Mouse (Mus musculus) cerebellum, adult (tissue): ENCODE data around the gene Pex3.

ENCODE experiments used
- ATAC-seq: cut with Nextera tagmentation; 2 replicates; pipeline ENCODE4 v1.9.2; 2017; ENCODE audit warnings: mild to moderate bottlenecking, moderate library complexity, mixed read lengths; ENCODE audit not compliant: insufficient number of reproducible peaks, low FRiP score, low TSS enrichment

Pex3 gene

DNA sequence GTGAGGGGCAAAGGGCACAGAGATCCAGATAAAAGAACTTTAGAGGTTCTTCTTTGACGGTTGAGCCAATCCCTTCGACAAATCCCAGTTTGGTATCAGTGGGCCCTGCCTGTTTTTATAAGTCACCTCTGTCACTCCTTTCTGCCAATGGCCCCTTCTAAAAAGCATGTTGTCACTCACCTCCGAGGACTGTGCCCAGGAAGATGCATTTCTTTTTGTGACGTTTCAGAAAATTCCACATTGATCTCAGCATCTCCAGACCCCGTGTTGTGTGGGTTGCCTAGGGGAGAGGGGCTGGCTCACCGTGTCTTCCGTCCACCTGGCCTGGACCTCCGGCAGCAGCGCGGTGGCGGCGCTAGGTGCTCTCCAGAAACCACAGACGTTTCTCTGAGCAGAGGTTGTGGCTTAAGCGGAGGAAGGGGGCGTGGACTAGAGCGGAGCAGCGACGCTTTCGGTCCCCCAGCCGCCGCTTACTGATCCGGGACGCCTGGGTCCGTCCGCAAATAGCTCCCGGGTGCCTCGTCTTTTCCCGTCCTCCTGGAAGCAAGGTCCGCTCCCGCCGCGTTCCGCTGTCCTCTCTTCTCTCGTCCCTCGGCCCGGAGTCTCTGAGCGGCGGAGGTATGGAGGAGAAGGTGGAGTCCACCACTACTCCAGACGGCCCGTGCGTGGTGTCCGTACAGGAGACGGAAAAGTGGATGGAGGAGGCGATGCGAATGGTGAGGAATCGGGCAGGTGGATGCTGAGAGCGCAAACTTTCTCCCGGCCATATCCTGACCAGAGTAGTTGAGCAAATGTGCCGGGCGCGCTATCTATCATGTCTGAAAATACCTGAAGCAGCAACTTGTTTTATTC, at the start of gene Pex3, which contains the start of gene Adat2:
Gene Pex3, minus strand, starts transcription at position 497 of the 852 bp plus-strand sequence.
Gene Adat2, plus strand, starts transcription at position 249 of the 852 bp plus-strand sequence.
- peak; percentile 96 for ATAC-seq

DNA sequence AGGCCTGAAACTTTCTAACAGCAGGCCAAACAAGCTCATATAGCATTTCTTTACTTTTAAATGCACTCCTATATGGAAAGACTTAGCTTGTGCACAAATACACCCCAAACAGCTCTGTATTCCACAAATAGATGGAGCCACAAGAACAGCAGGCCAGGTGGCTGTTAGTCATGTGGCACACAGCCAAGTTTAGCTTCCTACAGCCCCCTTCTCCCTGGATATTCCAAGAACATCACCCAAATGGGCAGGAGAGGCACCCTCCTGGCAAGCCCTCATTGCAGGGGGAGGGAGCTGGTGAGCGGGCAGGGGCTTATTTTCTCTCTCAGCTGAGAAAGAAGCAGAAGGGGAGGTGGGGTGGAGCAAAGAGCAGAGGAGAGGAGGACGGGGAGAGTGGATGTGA, 48.0 kb upstream of the Pex3 start:
- no peak for ATAC-seq

DNA sequence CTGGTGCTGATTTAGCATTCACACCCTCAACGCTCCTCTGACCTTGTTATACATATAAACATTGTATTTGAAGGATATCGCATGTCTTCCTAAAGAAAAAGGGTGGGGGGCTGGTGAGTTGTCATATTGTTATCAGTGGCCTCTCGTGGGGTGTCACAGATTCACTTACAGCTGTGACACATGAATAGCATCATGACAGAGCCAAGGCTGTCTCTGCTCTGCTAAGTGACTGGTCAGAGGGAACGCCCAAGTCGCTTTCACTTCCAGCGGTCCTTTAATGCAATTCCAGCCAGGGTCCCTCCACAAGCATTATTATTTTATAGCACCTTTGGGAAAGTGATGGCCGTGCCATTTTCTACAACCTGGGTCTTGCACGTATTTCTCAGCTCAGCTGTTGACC, 44.5 kb upstream of the Pex3 start:
- no peak for ATAC-seq

DNA sequence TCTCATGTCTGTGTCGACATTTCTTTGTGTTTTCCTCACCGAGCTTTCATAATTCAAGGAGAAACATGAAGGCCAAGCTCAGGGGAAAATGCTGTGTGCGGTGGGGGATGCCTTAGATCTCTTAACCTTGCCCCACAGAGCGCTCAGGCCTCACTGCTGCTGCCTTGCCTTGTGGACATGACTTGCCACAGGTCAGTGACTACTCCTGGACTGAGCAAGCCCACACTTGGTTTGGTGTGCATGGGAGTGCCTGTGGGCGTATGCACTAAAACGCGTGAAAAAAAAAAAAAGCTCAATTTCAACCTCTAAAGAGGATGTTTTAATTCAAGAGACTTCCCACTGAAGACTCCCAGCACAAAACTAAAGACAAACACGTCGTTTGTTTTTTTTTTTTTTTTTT, 43.9 kb upstream of the Pex3 start:
- no peak for ATAC-seq

DNA sequence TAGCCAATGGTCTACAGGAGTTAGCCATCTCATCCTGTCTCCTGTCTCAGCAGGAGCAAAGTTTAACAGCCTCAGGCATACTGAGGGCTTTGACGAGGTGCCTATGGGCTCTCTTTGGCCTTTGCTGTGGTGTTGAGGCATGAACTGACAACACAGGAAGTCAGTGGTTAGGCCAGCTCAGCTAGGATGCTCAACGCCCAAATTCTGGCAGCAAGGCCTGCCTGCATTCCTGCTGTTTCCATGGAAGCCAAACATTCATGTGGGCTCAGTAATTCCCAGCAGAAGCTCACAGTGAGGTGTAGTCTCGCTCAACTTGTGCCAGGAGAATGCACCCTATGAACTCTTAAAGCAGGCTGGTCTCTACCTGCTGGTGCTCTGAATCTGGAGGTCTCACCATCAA, 43.1 kb upstream of the Pex3 start:
- no peak for ATAC-seq

DNA sequence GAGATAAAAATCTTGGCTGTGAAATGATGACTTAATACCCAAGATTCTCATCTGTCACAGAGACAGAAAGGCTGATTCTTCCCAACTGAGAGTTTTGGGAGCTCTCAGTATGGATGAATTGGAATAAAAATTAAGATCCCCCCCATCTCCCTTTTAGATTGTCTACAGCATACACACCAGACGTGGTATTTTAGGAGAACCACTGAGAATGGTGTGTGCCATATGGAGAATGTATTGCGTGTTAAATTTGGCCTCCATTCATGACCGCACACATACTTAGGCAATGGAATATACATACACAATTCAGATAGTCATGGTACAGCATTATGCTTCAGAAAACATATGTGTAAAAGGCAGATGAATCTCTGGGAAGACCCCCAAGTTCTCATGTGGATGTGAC, 40.6 kb upstream of the Pex3 start:
- ATAC-seq: no peak

DNA sequence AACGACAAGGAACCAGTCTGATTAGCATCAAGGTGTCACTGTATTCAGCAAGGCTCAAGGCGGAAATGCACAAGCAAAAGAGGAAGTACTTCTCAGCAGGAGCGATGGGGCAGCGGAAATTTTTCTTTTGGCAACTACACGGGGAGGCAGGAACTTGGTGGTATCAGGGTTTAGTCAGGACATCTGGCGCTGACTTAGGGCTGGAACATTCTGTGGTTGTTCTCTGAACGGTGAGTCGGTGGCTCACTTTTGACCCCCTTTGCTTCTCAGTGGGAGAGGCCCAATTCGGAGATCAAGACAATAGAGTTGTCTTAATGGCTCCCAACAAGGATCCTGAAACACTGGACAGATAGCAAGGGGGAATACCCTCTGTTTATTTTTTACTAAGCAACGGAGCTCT, 39.3 kb upstream of the Pex3 start:
- no peak for ATAC-seq

DNA sequence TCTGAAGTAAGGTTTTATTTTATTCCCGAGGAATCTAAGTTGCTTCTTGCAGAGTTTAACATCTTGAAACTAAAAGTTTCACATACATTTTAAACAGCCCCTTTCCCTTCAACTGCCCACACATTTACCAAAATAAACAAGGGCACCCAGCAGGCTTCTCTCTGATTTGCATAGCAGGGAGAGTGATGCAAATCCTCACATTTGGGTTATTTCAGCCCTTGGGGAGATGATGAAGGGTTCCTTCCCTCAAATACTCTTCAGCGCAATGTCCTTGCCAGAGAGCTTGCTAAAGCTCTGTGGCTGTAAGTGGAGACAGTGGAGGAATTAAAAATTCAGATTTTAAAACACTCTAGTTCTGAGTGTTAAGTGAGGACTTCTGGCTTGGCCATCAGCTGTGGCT, 35.0 kb upstream of the Pex3 start:
- no peak for ATAC-seq

DNA sequence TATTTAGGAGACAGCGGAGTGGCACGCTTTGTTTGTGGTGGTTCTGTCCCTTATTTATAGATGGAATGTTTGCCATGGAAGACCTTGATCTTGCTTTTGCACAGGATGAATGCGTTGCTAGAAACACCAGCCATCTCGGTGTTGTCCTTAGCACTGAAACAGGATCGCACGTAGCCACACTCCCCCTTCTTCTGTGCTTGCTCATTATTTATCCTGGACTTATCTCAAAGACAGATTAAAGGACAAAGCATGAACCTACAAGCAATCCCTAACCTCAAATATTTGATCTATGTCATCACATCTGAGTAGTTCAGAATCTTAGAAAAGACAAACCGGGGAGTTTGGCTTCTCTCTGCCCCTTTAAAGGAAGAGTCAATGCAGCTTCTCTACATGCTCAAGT, 24.2 kb upstream of the Pex3 start:
- ATAC-seq: no peak

DNA sequence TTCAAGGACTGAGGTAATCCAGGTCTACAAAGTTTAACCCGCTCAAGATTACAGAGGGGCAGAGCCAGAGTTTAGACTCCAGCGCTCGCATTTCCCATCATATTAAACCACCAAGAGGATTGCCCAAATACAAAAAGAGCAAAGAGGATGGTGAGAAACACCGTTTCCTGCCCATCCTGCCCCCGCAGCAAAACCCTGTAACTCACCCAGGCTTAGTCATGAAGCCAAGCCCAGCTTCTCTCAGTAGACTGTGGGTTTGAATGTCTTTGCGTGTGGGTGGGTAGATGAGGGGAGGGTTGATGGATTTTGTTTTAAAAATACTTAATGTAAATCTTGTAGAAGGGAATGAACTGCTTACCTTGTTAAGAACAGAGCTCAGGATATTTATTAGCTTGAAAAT, 19.5 kb upstream of the Pex3 start:
- ATAC-seq: no peak

DNA sequence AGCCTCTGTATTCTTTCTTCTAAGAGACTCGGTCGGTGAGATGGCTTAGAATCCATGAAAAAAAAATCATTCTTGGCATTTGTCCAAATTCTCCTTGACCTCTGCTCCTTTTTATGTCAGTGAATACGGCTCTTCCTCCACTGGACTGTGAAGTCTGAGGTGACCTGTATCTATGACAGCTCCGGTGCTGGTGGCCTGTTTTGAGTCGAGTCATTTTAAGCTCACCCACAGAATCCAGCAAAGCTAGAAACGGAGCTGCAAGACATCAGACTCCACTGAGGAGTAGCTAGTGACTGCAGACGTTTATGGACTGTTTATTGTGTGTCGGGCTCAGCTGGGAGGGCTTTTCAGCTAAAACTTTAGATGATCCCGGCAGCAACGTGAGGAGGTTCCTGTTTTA, 19.1 kb upstream of the Pex3 start:
- no peak for ATAC-seq

DNA sequence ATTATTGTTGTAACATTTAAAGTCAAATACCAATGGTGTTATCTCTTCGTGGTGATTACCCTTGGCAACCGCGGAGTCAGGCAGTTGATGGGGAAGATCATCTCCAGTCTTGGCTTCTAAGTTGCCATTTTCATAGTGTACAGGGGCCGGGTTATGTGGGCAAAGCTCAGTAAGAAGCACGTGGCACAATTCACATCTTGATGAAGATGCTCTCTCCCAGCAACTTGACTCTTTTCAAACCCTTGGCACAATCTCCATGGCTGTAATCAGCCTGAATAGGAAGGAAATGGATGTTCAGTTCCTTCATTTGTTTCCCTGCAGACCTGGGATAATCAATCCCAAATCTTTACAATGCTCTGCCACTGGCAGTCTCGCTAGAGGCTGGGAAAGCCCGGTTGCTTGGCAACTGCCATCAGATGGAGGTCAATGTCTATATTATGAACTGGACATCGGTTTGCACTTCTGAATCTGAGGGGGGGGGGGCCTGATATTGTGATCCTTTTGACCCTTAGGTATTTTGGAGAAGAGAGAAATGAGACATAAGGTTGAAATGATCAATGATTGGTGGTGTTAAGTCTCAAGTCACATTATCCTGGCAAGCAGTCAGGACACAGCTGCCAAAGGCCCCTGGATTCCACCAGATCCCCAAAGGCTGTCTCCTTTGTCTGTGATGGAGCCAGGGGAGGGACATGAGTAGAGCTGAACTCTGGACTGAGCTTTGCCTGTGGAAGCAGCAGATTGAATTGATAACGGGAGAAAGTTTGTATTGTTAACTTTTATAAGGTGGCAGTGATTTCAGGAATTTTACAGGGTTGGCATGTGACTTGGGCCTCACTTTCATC, 18.0 kb upstream of the Pex3 start:
- no peak for ATAC-seq

DNA sequence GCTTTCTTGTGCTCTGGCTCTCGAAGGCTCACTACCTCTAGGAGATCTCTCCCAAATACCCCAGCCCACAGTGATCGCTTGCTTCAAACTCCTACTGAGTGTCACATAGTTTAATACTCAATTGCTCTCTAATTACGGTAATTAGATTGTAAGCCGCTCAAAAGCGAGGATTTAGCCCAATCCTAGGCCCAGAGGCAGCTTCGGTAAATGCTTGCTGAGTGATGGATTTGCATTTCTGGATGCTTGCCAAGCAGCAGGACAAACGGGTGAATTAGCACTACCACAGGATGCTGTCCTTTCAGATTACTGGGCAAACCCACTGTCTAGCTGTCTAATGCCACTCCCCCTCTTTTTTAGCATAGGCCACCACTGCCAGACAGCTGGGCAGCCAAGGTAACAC, 16.9 kb upstream of the Pex3 start:
- ATAC-seq: no peak

DNA sequence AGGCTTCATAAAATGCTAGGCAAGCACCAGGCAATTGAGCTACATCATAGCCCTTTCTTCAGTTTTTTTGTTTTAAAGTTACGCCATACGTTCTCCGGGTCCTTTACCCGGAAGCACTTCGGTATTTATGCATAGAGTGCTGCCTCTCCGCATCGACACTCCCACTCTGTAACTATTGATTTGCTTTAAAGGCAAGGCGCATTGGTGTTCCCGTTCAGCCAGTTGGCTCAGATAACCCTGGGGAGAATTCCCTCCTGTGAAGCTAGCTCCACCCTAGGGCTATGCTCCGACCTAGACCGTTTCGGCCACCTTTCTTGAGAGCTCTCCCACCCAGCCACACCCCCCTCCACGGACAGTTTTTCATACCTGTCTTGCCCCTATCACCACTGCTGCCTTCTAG, 13.5 kb upstream of the Pex3 start:
- no peak for ATAC-seq

DNA sequence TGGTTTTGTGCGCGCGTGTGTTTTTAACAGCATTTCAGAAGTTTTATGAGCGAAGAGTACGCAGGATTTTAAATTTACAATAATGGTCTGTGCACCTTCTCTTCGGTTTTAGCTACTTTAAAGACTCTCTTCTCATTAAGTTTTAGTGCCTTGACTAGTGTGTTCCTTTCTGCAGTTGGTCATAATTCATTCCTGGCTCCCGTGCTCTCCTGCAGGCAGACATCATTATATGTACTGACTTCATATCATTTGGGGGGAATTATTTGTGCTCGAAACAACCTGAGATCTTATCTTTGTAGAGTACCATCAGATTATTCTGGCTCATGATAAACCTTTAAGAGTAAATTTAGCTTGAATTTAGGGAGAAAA, 12.1 kb upstream of the Pex3 start:
- no peak for ATAC-seq

DNA sequence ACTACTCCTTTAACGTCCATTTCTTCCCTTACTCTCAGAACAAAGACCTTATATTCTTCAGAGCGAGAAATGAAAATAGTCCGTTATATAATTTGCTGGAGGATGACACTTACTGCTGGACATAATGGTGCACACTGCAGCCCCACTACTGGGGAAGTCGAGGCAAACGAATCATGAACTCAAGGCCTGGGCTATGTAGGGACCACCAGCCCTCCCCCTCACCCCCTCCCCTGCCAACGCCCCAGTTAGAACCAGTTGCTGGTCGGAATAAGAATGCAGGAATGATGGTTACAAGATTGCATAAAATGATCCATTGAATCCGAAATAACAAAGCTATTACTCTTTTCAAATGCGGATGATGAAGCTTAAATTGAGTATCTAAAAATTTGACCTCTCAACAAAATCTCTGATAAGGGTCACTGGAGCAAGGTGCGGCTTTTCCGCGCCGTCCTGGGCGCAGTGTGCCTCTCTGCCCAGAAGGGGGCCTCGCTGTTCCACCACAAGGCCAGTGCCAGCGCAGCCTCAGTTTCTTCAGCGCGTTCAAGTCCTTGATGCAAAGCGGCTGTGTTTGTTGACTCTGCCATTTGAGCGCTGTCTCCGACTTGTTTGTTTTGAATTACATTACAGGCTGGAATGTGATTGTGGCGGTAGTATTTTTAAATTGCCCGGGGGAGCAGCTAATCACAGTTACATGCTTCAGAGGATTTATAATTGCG, 11.6 kb upstream of the Pex3 start:
- peak; percentile 52 for ATAC-seq

DNA sequence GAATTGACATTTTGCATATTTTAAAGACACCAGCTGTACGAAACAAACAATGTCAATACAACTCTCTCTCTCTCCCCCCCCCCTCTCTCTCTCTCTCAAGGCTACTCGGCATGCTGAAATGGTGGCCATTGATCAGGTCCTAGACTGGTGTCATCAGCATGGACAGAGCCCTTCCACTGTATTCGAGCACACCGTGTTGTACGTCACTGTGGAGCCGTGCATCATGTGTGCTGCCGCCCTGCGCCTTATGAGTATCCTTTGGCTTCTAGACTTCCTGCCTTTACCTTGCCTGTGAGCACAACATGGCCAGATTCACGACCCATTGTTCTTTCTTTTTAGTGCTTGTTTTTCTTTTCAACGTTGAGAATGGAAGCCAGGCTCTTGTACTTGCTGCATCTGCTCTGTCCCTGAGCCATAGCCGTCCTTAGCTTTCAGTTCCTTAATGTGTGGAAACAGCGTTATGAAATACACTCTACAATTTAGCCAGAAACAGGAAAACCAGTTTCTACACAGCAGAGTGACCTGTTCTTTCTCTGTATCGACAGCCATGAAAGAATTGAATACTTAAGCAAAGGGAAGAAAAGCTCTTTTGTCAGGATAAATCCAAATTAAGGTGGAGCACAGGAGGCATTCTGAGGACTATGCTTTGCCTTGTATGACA, 7.2 kb upstream of the Pex3 start:
- no peak for ATAC-seq

DNA sequence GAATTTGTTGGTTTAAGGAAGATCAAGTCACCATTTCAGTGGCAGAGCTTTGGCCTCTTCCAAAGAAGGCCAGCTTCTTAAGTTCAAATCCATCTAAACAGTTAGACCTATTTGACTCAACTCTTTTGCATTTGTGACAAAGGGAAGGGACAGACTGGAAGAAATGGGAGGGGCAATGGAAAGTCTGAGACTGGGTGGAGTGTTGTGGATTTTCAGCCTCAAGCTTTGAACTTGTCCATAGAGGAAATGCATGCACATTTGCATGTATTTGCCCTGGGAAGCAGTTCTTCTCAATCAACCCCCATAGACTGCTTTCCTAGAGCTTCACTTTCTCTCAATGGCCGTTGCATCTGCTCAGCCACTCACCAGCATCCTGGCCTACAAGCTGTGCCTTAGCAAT, 1.4 kb upstream of the Pex3 start:
- no peak for ATAC-seq

DNA sequence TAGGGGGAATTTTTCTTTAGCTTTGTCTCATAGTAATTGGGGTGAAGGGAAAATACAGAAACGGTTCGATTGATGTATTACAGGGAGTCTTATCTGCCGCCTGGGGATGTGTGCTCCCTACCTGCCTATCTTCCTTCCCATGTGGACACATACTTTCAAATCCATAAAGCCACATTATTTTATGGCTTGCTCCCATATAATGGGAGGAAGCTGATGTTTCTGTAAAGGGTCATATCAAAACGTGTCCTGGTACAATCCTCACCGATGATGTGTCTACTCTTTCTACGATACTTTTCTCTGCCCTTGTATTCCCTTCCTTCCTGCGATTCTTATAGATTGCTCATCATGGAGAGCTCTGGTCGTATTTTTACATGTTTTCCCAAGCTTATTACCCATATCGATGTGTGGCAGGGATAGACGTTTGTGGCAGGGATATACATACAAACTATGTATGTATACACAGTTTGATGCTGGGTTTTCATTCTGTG, 600 bp upstream of the Pex3 start:
- 0 out of 2 replicates have a peak, but pooled peaks have one; percentile 22 for ATAC-seq

DNA sequence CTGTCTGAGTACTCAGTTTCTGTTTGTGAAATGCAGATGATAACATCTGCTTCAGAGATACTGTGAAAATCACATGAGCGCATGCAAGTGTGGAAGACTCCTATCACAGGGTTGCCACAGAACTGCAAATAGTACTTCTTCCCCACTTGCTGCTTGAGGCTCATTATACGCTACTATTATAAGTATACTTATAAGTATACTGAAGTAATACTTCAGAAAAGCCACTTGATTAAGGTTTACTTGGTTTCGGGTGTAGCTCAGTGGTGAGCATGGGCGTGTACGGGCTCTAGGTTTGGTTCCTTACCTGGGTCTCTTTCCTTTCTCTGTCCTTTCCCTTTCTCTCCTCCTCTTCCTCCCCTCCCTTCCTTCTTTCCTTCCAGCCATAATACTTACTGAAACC, 11.2 kb downstream of the Pex3 start:
- no peak for ATAC-seq
